Mouse (Mus musculus): ENCODE measurements at regions not wholly inside any gene's neighbourhood (a gene's known extent, or its start where the extent isn't known, plus 50 kb on each side); places are given as distances from the start of the nearest gene placed in this dataset.

- no peak for DNase-seq (ENCODE audit: low spot score)
Observed at GRCm38 (mm10) chr4:55475409-55475808, 56.9 kb downstream of the Klf4 start.

- DNase-seq (ENCODE audit: low spot score): no peak
Observed at GRCm38 (mm10) chr4:55474044-55474788, 58.0 kb downstream of the Klf4 start.

GRCm38 (mm10) chr4:55472649-55473048, 59.6 kb downstream of the Klf4 start:
- DNase-seq (ENCODE audit: low spot score): no peak

- no peak for DNase-seq (ENCODE audit: low spot score)
Observed at GRCm38 (mm10) chr4:55470779-55471663, 61.2 kb downstream of the Klf4 start.

- DNase-seq (ENCODE audit: low spot score): no peak
Observed at GRCm38 (mm10) chr4:55464192-55464591, 68.1 kb downstream of the Klf4 start.

- no peak for DNase-seq (ENCODE audit: low spot score)
Observed at GRCm38 (mm10) chr4:55461927-55462326, 70.3 kb downstream of the Klf4 start.

GRCm38 (mm10) chr4:55453902-55454301, 78.4 kb downstream of the Klf4 start:
- no peak for DNase-seq (ENCODE audit: low spot score)

- DNase-seq (ENCODE audit: low spot score): no peak
Observed at GRCm38 (mm10) chr4:55452546-55452945, 79.7 kb downstream of the Klf4 start.

- DNase-seq (ENCODE audit: low spot score): no peak
Observed at GRCm38 (mm10) chr4:55451711-55452110, 80.6 kb downstream of the Klf4 start.

GRCm38 (mm10) chr4:55451026-55451425, 81.2 kb downstream of the Klf4 start:
- no peak for DNase-seq (ENCODE audit: low spot score)

- DNase-seq (ENCODE audit: low spot score): peak; percentile 9
Observed at GRCm38 (mm10) chr4:55443489-55443888, 88.8 kb downstream of the Klf4 start.

GRCm38 (mm10) chr4:55442098-55442497, 90.2 kb downstream of the Klf4 start:
- peak; percentile 9 for DNase-seq (ENCODE audit: low spot score)
